Mouse (Mus musculus) embryonic facial prominence, embryonic 11.5 days (tissue): ENCODE measurements around the gene Gm49027. TPM values are rescaled to one million over a fixed set of nuclear protein-coding genes. Genes with fewer than 3 reads are reported as not detected.

Experiments
- microRNA-seq: library from miRNA; unstranded; fragments of <30 nt; microRNA quantifications from one replicate; pipeline ENCODE4, GENCODE M21; 2016; ENCODE audit warnings: borderline number of aligned reads
- polyA plus RNA-seq: library from polyadenylated mRNA; unstranded; fragments of >200 nt; fragmentation: Nextera tagmentation; extraction: Ambion mirVana; gene quantifications from 2 replicates; pipeline ENCODE4 v1.2.1, GENCODE M21; 2014

The Gm49027 gene
- polyA plus RNA-seq, 1 experiment from 2014 or later: 0.48 TPM

Small RNA genes within 50 kb of the gene (microRNA-seq; reads per million reads assigned to microRNA genes)
- 1.9 reads per million for gene Mir7647

Other genes with a start within 250 kb of the Gm49027 start
- gene Bcl7a, start 181.7 kb downstream of the Gm49027 start, polyA plus RNA-seq: 39.0 and 39.5 TPM in 2 replicates
- gene Mlxip, start 130.7 kb downstream of the Gm49027 start, polyA plus RNA-seq: 13.9 and 14.0 TPM in 2 replicates
- 0.10 TPM in 1 of 2 replicates, not detected in the other for gene Lrrc43, start 36.2 kb downstream of the Gm49027 start, polyA plus RNA-seq
- gene Il31, start 36.0 kb downstream of the Gm49027 start, polyA plus RNA-seq: not detected in 2 replicates
- gene B3gnt4, start 15.0 kb downstream of the Gm49027 start, polyA plus RNA-seq: 1.6 and 1.8 TPM in 2 replicates
- gene Diablo, start 1.3 kb downstream of the Gm49027 start, polyA plus RNA-seq: 136 and 145 TPM in 2 replicates
- 27.9 and 31.6 TPM in 2 replicates for gene Vps33a, start 47.5 kb upstream of the Gm49027 start, polyA plus RNA-seq
- 34.2 and 37.3 TPM in 2 replicates for gene Clip1, start 159.1 kb upstream of the Gm49027 start, polyA plus RNA-seq
- 70.3 and 80.5 TPM in 2 replicates for gene Zcchc8, start 195.6 kb upstream of the Gm49027 start, polyA plus RNA-seq
- gene Rsrc2, start 223.9 kb upstream of the Gm49027 start, polyA plus RNA-seq: 156 and 176 TPM in 2 replicates
- 32.7 and 36.4 TPM in 2 replicates for gene Kntc1, start 224.2 kb upstream of the Gm49027 start, polyA plus RNA-seq